Mouse (Mus musculus) kidney, adult 10 weeks (tissue): ENCODE measurements around the gene Btbd35f11. TPM values are rescaled to one million over a fixed set of nuclear protein-coding genes. Genes with fewer than 3 reads are reported as not detected.

Source experiments
- polyA plus RNA-seq: library from polyadenylated mRNA; stranded (reverse); fragments of 350-450 nt; fragmentation: Illumina TruSeq; extraction: RNeasy Lipid Tissue Mini Kit (QIAGEN cat#74804); gene quantifications from one replicate; pipeline ENCODE4 v1.2.3, GENCODE M21; 2014; ENCODE audit warnings: low read depth, low replicate concordance

The Btbd35f11 gene
- polyA plus RNA-seq, result not detected

GRCm38 (mm10) chrX:3443590-3443989 lies at the start of gene Btbd35f11:
Gene Btbd35f11 (minus strand): TSS chrX:3443690.

Other genes starting within 250 kb of the Btbd35f11 start
- gene Btbd35f24, start 247.9 kb downstream of the Btbd35f11 start, polyA plus RNA-seq, result not detected